Mouse (Mus musculus) Patski (cell line): ENCODE results near the gene Slc9a3r2. TPM values are rescaled to one million over a fixed set of nuclear protein-coding genes. Genes with fewer than 3 reads are reported as not detected.

Experiments
- ATAC-seq: fragments of 100-300 bp; one replicate; pipeline ENCODE4 v1.8.0; 2021
- CTCF ChIA-PET: fragments of 350-600 bp; sonication (Branson Sonifier 250); formaldehyde crosslinking; loops from one replicate; lab custom pipeline; 2022; ENCODE audit warnings: inconsistent platforms; lab: Charles Lee
- POLR2A ChIA-PET: fragments of 350-600 bp; sonication (Branson Sonifier 250); formaldehyde crosslinking; loops from one replicate; lab custom pipeline; 2022; ENCODE audit warnings: antibody characterized with exemption, inconsistent platforms; lab: Charles Lee
- DNase-seq: peaks from one replicate; pipeline ENCODE4 v3.0.0-alpha.2; 2011; ENCODE audit warnings: low read depth, low spot score
- H3K27me3 ChIP-seq: fragments of 371-371 bp; one replicate; pipeline ENCODE4 v1.5.1; 2021
- CTCF ChIP-seq: fragments of 100-300 bp; IDR thresholded peaks from one replicate; pipeline ENCODE4 v1.5.1; 2021
- in situ Hi-C: fragments of 300-500 bp; cut with MboI; formaldehyde crosslinking; loops from 3 replicates; pipeline ENCODE4 v1.11.1; 2018; ENCODE audit warnings: low pct_unique_long_range_greater_than_20kb, mixed read lengths
- polyA plus RNA-seq: library from polyadenylated mRNA; unstranded; gene quantifications from one replicate; pipeline ENCODE4 v1.2.3, GENCODE M21; 2021

The Slc9a3r2 gene
- polyA plus RNA-seq, 1 experiment from 2014 or later, result 32.3 TPM

GRCm38 (mm10) chr17:24596073-24596466 lies 54.1 kb downstream of the Slc9a3r2 start:
- no peak for DNase-seq

DNA sequence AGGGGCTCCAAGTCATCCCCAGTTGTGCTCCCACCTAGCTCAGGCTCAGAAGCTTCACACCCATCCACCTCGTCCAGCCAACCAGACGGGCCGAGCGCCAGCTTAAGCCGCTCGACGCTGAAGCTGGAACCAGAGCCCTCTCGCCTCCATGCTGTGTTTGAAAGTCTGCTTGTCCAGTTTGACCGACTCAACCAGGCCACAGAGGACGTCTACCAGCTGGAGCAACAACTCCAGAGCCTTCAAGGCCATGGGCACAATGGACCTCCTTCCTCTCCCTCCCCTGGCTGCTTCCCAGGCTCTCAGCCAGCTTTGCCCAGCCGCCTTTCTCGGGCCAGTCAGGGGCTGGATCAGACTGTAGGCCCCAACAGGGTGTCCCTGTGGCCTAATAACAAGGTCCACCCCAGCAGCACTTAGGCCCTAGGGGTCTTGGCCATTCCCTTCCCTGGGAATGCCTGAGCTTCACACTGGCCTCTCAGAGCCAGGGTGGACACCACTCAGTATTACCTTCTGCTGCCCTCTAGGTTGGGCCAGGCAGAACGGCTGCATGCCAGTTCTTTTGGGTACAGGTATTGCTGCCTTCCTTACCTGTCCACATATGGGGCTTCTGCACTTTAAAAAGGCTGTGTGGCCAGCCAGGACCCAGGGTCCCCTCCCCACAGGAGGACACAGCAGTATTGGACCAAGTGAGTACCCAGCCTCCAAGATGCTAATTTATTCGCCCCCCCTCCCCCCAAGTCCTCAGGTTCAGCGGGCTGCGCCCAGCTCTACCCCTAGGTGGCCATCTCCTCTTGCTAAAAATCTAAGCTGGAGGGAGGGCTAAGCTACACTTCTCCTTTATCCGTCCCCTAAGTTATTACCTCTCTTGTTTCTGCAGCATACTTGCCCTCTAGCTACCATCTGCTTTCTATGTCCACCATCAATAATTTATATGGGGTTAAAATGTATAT lies 54.7 kb downstream of the Slc9a3r2 start:
- ChIA-PET POLR2A (interaction anchor here (0.6 to 0.8 kb wide), 2 partner anchors 155 to 166 kb away, joined by 3 read pairs; no protein-coding TSS in a partner anchor), CTCF (no interaction called here)
- in situ Hi-C loops, result no loop called here
- no peaks in the 10 kb centered on the region for H3K27me3 ChIP-seq
- ATAC-seq (no peak), DNase-seq (no peak)
- no peak for TF ChIP-seq CTCF

More at GRCm38 (mm10) chr17:24596073-24596466, 54.1 kb downstream of the Slc9a3r2 start:
- ChIA-PET CTCF (interaction anchor here (1.4 kb wide), 1 partner anchor 36 kb away, joined by 4 read pairs; no protein-coding TSS in a partner anchor), POLR2A (interaction anchor here (0.6 kb wide), 1 partner anchor 166 kb away, joined by 3 read pairs; no protein-coding TSS in a partner anchor)
- no peak for TF ChIP-seq CTCF
- in situ Hi-C loops, result no loop called here
- no peak for ATAC-seq
- no peaks in the 10 kb centered on the region for H3K27me3 ChIP-seq

DNA sequence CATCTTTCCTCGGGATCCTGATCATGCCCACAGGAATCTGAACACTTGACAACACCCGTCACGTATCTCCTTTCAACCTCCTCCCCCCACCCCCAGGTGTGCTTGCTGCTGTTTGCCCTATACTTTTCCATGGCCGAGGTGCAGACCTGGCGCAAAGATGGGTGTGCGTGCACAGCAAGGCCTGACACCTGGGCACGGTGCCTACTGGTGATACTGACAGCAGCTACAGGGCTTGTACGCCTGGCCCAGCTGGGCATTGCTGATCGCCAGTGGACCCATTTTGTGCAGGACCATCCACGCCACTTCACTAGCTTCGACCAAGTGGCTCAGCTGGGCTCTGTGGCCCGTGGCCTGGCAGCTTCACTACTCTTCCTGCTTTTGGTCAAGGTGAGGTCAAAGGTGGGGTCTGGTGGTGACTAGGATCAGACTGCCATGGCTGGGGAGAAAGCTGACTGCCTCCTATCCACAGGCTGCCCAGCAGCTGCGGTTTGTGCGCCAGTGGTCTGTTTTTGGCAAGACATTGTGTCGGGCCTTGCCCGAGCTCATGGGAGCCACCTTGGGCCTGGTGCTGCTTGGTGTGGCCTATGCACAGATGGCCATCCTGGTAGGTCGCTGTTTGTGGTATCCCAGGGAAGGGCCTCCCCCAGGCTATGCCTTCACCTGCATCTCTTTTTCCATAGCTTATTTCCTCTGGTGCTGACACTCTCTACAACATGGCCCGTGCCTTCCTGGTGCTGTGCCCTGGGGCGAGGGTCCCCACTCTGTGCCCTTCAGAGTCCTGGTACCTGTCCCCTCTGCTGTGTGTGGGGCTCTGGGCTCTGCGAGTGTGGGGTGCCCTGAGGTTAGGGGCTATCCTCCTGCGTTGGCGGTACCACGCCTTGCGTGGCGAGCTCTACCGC lies 55.9 kb downstream of the Slc9a3r2 start:
- in situ Hi-C loops, result no loop called here
- no peak for DNase-seq
- TF ChIP-seq CTCF, result no peak
- ChIA-PET CTCF (no interaction called here), POLR2A (interaction anchor here (0.8 kb wide), 1 partner anchor 154 kb away, joined by 3 read pairs; no protein-coding TSS in a partner anchor)
- H3K27me3 ChIP-seq, result no peaks in the 10 kb centered on the region
- ATAC-seq, result no peak

DNA sequence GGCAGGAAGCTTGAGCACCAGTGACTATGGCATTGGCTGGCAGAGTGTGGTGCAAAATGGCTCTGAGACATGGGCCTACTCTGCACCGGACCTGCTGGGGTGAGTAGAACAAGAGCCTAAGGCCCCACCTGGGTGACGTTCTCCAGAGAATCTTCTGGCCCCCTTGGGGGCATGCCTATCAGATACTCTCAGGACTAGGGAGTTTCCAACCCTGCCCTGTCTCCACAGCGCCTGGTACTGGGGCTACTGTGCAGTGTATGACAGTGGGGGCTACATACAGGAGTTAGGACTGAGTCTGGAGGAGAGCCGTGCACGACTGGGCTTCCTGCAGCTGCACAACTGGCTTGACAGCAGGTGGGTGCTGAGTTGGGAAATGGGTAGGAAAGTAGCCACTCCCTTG lies 56.9 kb downstream of the Slc9a3r2 start:
- POLR2A ChIA-PET, result no interaction called here
- DNase-seq (no peak), ATAC-seq (no peak)
- in situ Hi-C loops, result no loop called here
- no peaks in the 10 kb centered on the region for H3K27me3 ChIP-seq
- no peak for TF ChIP-seq CTCF
- CTCF ChIA-PET, result no interaction called here

DNA sequence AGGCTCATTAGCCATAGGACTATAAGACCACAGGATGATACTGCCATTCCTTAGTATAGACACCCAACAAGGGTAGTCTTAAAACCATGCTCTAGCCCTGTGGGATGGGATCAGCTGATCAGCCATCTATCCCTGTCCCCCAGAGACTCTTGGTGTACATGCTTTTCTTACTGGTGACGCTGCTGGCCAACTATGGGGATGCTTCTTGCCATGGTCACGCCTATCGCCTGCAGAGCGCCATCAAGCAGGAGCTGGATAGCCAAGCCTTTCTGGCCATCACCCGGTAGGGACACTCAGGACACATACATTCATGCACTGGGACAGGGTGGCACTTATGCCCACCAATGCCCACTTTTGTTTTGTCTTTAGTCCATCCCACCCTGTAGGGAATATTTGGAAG lies 58.4 kb downstream of the Slc9a3r2 start:
- in situ Hi-C loops, result no loop called here
- ATAC-seq (no peak), DNase-seq (no peak)
- H3K27me3 ChIP-seq, result no peaks in the 10 kb centered on the region
- ChIA-PET CTCF (interaction anchor here (0.9 kb wide), 1 partner anchor 76 kb away, joined by 3 read pairs; no protein-coding TSS in a partner anchor), POLR2A (interaction anchor here (1.1 kb wide), 1 partner anchor 11 kb away, joined by 3 read pairs; no protein-coding TSS in a partner anchor)
- no peak for TF ChIP-seq CTCF

GRCm38 (mm10) chr17:24590943-24591342 lies 59.2 kb downstream of the Slc9a3r2 start:
- ATAC-seq (no peak), DNase-seq (no peak)
- H3K27me3 ChIP-seq, result no peaks in the 10 kb centered on the region
- CTCF ChIA-PET, result no interaction called here
- no peak for TF ChIP-seq CTCF
- POLR2A ChIA-PET, result interaction anchor here (1.1 kb wide), 1 partner anchor 12 kb away, joined by 3 read pairs; no protein-coding TSS in a partner anchor
- in situ Hi-C loops, result no loop called here

Other genes with a start within 250 kb of the Slc9a3r2 start
- gene Rnps1, start 235.8 kb downstream of the Slc9a3r2 start, polyA plus RNA-seq, result 98.5 TPM
- gene Eci1, start 223.7 kb downstream of the Slc9a3r2 start, polyA plus RNA-seq, result 106 TPM
- gene Dnase1l2, start 207.2 kb downstream of the Slc9a3r2 start, polyA plus RNA-seq, result 3.5 TPM
- gene E4f1, start 180.0 kb downstream of the Slc9a3r2 start, polyA plus RNA-seq, result 36.9 TPM
- 41.3 TPM for gene Pgp, start 179.9 kb downstream of the Slc9a3r2 start, polyA plus RNA-seq
- 0.06 TPM for gene Bricd5, start 176.4 kb downstream of the Slc9a3r2 start, polyA plus RNA-seq
- 23.1 TPM for gene Mlst8, start 171.2 kb downstream of the Slc9a3r2 start, polyA plus RNA-seq
- 1.0 TPM for gene Caskin1, start 161.7 kb downstream of the Slc9a3r2 start, polyA plus RNA-seq
- gene Traf7, start 122.4 kb downstream of the Slc9a3r2 start, polyA plus RNA-seq, result 154 TPM
- 0.40 TPM for gene Rab26, start 116.1 kb downstream of the Slc9a3r2 start, polyA plus RNA-seq
- gene Pkd1, start 100.5 kb downstream of the Slc9a3r2 start, polyA plus RNA-seq, result 41.0 TPM
- gene Tsc2, start 17.7 kb downstream of the Slc9a3r2 start, polyA plus RNA-seq, result 93.5 TPM
- 33.4 TPM for gene Nthl1, start 17.6 kb downstream of the Slc9a3r2 start, polyA plus RNA-seq
- not detected for gene Npw, start 8.1 kb upstream of the Slc9a3r2 start, polyA plus RNA-seq
- 48.0 TPM for gene Zfp598, start 19.4 kb upstream of the Slc9a3r2 start, polyA plus RNA-seq
- 2.7 TPM for gene Syngr3, start 39.6 kb upstream of the Slc9a3r2 start, polyA plus RNA-seq
- gene Gfer, start 45.8 kb upstream of the Slc9a3r2 start, polyA plus RNA-seq, result 47.6 TPM
- gene Noxo1, start 45.9 kb upstream of the Slc9a3r2 start, polyA plus RNA-seq, result 2.4 TPM
- gene Tbl3, start 57.3 kb upstream of the Slc9a3r2 start, polyA plus RNA-seq, result 66.1 TPM
- 0.08 TPM for gene Rnf151, start 67.7 kb upstream of the Slc9a3r2 start, polyA plus RNA-seq
- 1,141 TPM for gene Rps2, start 67.8 kb upstream of the Slc9a3r2 start, polyA plus RNA-seq
- gene Ndufb10, start 74.2 kb upstream of the Slc9a3r2 start, polyA plus RNA-seq, result 362 TPM
- gene Rpl3l, start 77.5 kb upstream of the Slc9a3r2 start, polyA plus RNA-seq, result 0.15 TPM
- 100 TPM for gene Msrb1, start 86.3 kb upstream of the Slc9a3r2 start, polyA plus RNA-seq
- 2.9 TPM for gene Hs3st6, start 102.7 kb upstream of the Slc9a3r2 start, polyA plus RNA-seq
- gene Meiob, start 154.0 kb upstream of the Slc9a3r2 start, polyA plus RNA-seq, result 0.09 TPM
- 116 TPM for gene Hagh, start 189.8 kb upstream of the Slc9a3r2 start, polyA plus RNA-seq
- gene Fahd1, start 200.0 kb upstream of the Slc9a3r2 start, polyA plus RNA-seq, result 41.2 TPM
- 0.12 TPM for gene Igfals, start 215.7 kb upstream of the Slc9a3r2 start, polyA plus RNA-seq
- gene Nubp2, start 236.0 kb upstream of the Slc9a3r2 start, polyA plus RNA-seq, result 49.8 TPM
- 32.4 TPM for gene Spsb3, start 236.3 kb upstream of the Slc9a3r2 start, polyA plus RNA-seq
- gene Eme2, start 244.8 kb upstream of the Slc9a3r2 start, polyA plus RNA-seq, result 21.4 TPM
- 115 TPM for gene Mrps34, start 244.8 kb upstream of the Slc9a3r2 start, polyA plus RNA-seq
- 39.8 TPM for gene Nme3, start 246.2 kb upstream of the Slc9a3r2 start, polyA plus RNA-seq